Mouse (Mus musculus): ENCODE data around the gene Tgif2. TPM values are rescaled to one million over a fixed set of nuclear protein-coding genes. Genes with fewer than 3 reads are reported as not detected.

Gene Tgif2
- polyA plus RNA-seq, 1 experiment = not detected

GRCm38 (mm10) chr2:156886084-156886631, 46.4 kb downstream of the Tgif2 start:
- H3K4me3 ChIP-seq (ENCODE audit: insufficient read depth, low read length) = no peak overlapping the region
- no peak overlapping the region for H3K27ac ChIP-seq (ENCODE audit: insufficient read depth, low read depth, low read length)
- H3K4me1 ChIP-seq (ENCODE audit: control insufficient read depth, insufficient read depth, low read length) = peaks cover 10% of the 10 kb centered on the region
- no peak for TF ChIP-seq CTCF (IDR thresholded peaks at IDR 0.05; ENCODE audit: low read depth, low read length)
- no peak for TF ChIP-seq POLR2A (IDR thresholded peaks at IDR 0.05; ENCODE audit: borderline replicate concordance, low read depth, low read length)

- no peak for TF ChIP-seq POLR2A (IDR thresholded peaks at IDR 0.05; ENCODE audit: borderline replicate concordance, low read depth, low read length)
- no peak for TF ChIP-seq CTCF (IDR thresholded peaks at IDR 0.05; ENCODE audit: low read depth, low read length)
- Histone ChIP-seq H3K4me3 (ENCODE audit: insufficient read depth, low read length) (no peak within 1 kb of the TSS), H3K4me1 (ENCODE audit: control insufficient read depth, insufficient read depth, low read length) (peaks cover 10% of the 10 kb centered on the region), H3K27ac (ENCODE audit: insufficient read depth, low read depth, low read length) (no peak within 1 kb of the TSS)
Observed at GRCm38 (mm10) chr2:156887017-156887416, 47.2 kb downstream of the Tgif2 start, which contains the start of gene Sla2. Gene Sla2 (minus strand): TSS chr2:156887192.

- Histone ChIP-seq H3K4me3 (ENCODE audit: insufficient read depth, low read length) (no peak overlapping the region), H3K4me1 (ENCODE audit: control insufficient read depth, insufficient read depth, low read length) (peaks cover 10% of the 10 kb centered on the region), H3K27ac (ENCODE audit: insufficient read depth, low read depth, low read length) (no peak overlapping the region)
- TF ChIP-seq POLR2A (IDR thresholded peaks at IDR 0.05; ENCODE audit: borderline replicate concordance, low read depth, low read length) (no peak), CTCF (IDR thresholded peaks at IDR 0.05; ENCODE audit: low read depth, low read length) (no peak)
Observed at GRCm38 (mm10) chr2:156888490-156888889, 48.7 kb downstream of the Tgif2 start.

GRCm38 (mm10) chr2:156892240-156892639, 52.4 kb downstream of the Tgif2 start:
- Histone ChIP-seq H3K27ac (ENCODE audit: insufficient read depth, low read depth, low read length) (no peak overlapping the region), H3K4me1 (ENCODE audit: control insufficient read depth, insufficient read depth, low read length) (peaks cover 5% of the 10 kb centered on the region), H3K4me3 (ENCODE audit: insufficient read depth, low read length) (no peak overlapping the region)
- no peak for TF ChIP-seq CTCF (IDR thresholded peaks at IDR 0.05; ENCODE audit: low read depth, low read length)
- TF ChIP-seq POLR2A (IDR thresholded peaks at IDR 0.05; ENCODE audit: borderline replicate concordance, low read depth, low read length) = no peak

- Histone ChIP-seq H3K27ac (ENCODE audit: insufficient read depth, low read depth, low read length) (no peak overlapping the region), H3K4me1 (ENCODE audit: control insufficient read depth, insufficient read depth, low read length) (peaks cover 5% of the 10 kb centered on the region), H3K4me3 (ENCODE audit: insufficient read depth, low read length) (no peak overlapping the region)
- no peak for TF ChIP-seq POLR2A (IDR thresholded peaks at IDR 0.05; ENCODE audit: borderline replicate concordance, low read depth, low read length)
- no peak for TF ChIP-seq CTCF (IDR thresholded peaks at IDR 0.05; ENCODE audit: low read depth, low read length)
Observed at GRCm38 (mm10) chr2:156892821-156893220, 53.0 kb downstream of the Tgif2 start.

- TF ChIP-seq CTCF (IDR thresholded peaks at IDR 0.05; ENCODE audit: low read depth, low read length) = no peak
- TF ChIP-seq POLR2A (IDR thresholded peaks at IDR 0.05; ENCODE audit: borderline replicate concordance, low read depth, low read length) = no peak
- Histone ChIP-seq H3K27ac (ENCODE audit: insufficient read depth, low read depth, low read length) (no peak overlapping the region), H3K4me3 (ENCODE audit: insufficient read depth, low read length) (no peak overlapping the region), H3K4me1 (ENCODE audit: control insufficient read depth, insufficient read depth, low read length) (peaks cover 5% of the 10 kb centered on the region)
Observed at GRCm38 (mm10) chr2:156894496-156895265, 54.9 kb downstream of the Tgif2 start.

GRCm38 (mm10) chr2:156896384-156896914, 56.6 kb downstream of the Tgif2 start:
- TF ChIP-seq CTCF (IDR thresholded peaks at IDR 0.05; ENCODE audit: low read depth, low read length) (no peak), POLR2A (IDR thresholded peaks at IDR 0.05; ENCODE audit: borderline replicate concordance, low read depth, low read length) (no peak)
- Histone ChIP-seq H3K4me1 (ENCODE audit: control insufficient read depth, insufficient read depth, low read length) (peaks cover 5% of the 10 kb centered on the region), H3K27ac (ENCODE audit: insufficient read depth, low read depth, low read length) (no peak overlapping the region), H3K4me3 (ENCODE audit: insufficient read depth, low read length) (no peak overlapping the region)

GRCm38 (mm10) chr2:156897034-156897433, 57.2 kb downstream of the Tgif2 start:
- H3K27ac ChIP-seq (ENCODE audit: insufficient read depth, low read depth, low read length) = no peak overlapping the region
- peaks cover 5% of the 10 kb centered on the region for H3K4me1 ChIP-seq (ENCODE audit: control insufficient read depth, insufficient read depth, low read length)

GRCm38 (mm10) chr2:156898374-156898773, 58.6 kb downstream of the Tgif2 start:
- H3K4me3 ChIP-seq (ENCODE audit: insufficient read depth, low read length) = no peak overlapping the region
- no peak overlapping the region for H3K27ac ChIP-seq (ENCODE audit: insufficient read depth, low read depth, low read length)
- peaks cover 5% of the 10 kb centered on the region for H3K4me1 ChIP-seq (ENCODE audit: control insufficient read depth, insufficient read depth, low read length)
- TF ChIP-seq CTCF (IDR thresholded peaks at IDR 0.05; ENCODE audit: low read depth, low read length) (no peak), POLR2A (IDR thresholded peaks at IDR 0.05; ENCODE audit: borderline replicate concordance, low read depth, low read length) (no peak)

More at GRCm38 (mm10) chr2:156897034-156897433, 57.2 kb downstream of the Tgif2 start:
- H3K4me3 ChIP-seq (ENCODE audit: insufficient read depth, low read length) = no peak overlapping the region
- no peak for TF ChIP-seq POLR2A (IDR thresholded peaks at IDR 0.05; ENCODE audit: borderline replicate concordance, low read depth, low read length)
- TF ChIP-seq CTCF (IDR thresholded peaks at IDR 0.05; ENCODE audit: low read depth, low read length) = no peak

GRCm38 (mm10) chr2:156899184-156899583, 59.4 kb downstream of the Tgif2 start:
- Histone ChIP-seq H3K4me3 (ENCODE audit: insufficient read depth, low read length) (no peak overlapping the region), H3K4me1 (ENCODE audit: control insufficient read depth, insufficient read depth, low read length) (peaks cover 5% of the 10 kb centered on the region), H3K27ac (ENCODE audit: insufficient read depth, low read depth, low read length) (no peak overlapping the region)
- TF ChIP-seq POLR2A (IDR thresholded peaks at IDR 0.05; ENCODE audit: borderline replicate concordance, low read depth, low read length) = no peak
- no peak for TF ChIP-seq CTCF (IDR thresholded peaks at IDR 0.05; ENCODE audit: low read depth, low read length)
